Mouse (Mus musculus): ENCODE results near the gene Osbpl10. TPM values are rescaled to one million over a fixed set of nuclear protein-coding genes. Genes with fewer than 3 reads are reported as not detected.

Gene Osbpl10
- polyA plus RNA-seq, 2 experiments = 3.4 to 8.4 TPM

GRCm38 (mm10) chr9:115257733-115258286 lies 279.4 kb downstream of the Osbpl10 start:
- no peak for DNase-seq (ENCODE audit: low spot score)
- Histone ChIP-seq H3K9ac (ENCODE audit: low read depth, low read length, severe bottlenecking) (no peak overlapping the region), H3K4me2 (replicated peaks; ENCODE audit: low read depth, low read length, severe bottlenecking) (no peak overlapping the region), H3K27ac (replicated peaks; ENCODE audit: low read depth, low read length) (no peak overlapping the region), H3K9me3 (ENCODE audit: control insufficient read depth, low read length) (no peaks in the 10 kb centered on the region), H3K27me3 (ENCODE audit: control insufficient read depth, insufficient read depth, low read length) (no peaks in the 10 kb centered on the region), H3K4me3 (replicated peaks; ENCODE audit: low read length) (no peak overlapping the region), H3K4me1 (ENCODE audit: control insufficient read depth, insufficient read depth, low read length) (peaks cover 4% of the 10 kb centered on the region; the same call in 1 of the 2 replicates), H3K36me3 (ENCODE audit: control insufficient read depth, insufficient read depth, low read length) (peaks cover 60% of the 10 kb centered on the region)
- WGBS = 80% methylated on average over 6 of the region's 6 CpGs
- no peak for ATAC-seq (ENCODE audit: low FRiP score, low read depth)
- no peak for TF ChIP-seq POLR2A (IDR thresholded peaks at IDR 0.05; ENCODE audit: borderline replicate concordance, extremely low read depth, insufficient read depth, insufficient read length)

GRCm38 (mm10) chr9:115259866-115260265 lies 281.5 kb downstream of the Osbpl10 start:
- H3K4me2 ChIP-seq (replicated peaks; ENCODE audit: low read depth, low read length, severe bottlenecking) = no peak overlapping the region
- H3K27ac ChIP-seq (replicated peaks; ENCODE audit: low read depth, low read length) = no peak overlapping the region
- H3K9ac ChIP-seq (ENCODE audit: low read depth, low read length, severe bottlenecking) = no peak overlapping the region
- H3K4me3 ChIP-seq (replicated peaks; ENCODE audit: low read length) = no peak overlapping the region
- no peaks in the 10 kb centered on the region for H3K27me3 ChIP-seq (ENCODE audit: control insufficient read depth, insufficient read depth, low read length)
- peaks cover 4% of the 10 kb centered on the region; the same call in 1 of the 2 replicates for H3K4me1 ChIP-seq (ENCODE audit: control insufficient read depth, insufficient read depth, low read length)
- no peaks in the 10 kb centered on the region for H3K9me3 ChIP-seq (ENCODE audit: control insufficient read depth, low read length)
- TF ChIP-seq POLR2A (IDR thresholded peaks at IDR 0.05; ENCODE audit: borderline replicate concordance, extremely low read depth, insufficient read depth, insufficient read length) = no peak
- no peak for DNase-seq (ENCODE audit: low spot score)
- ATAC-seq (ENCODE audit: low FRiP score, low read depth) = no peak
- 86% methylated on average over 4 of the region's 4 CpGs for WGBS
- peaks cover 56% of the 10 kb centered on the region for H3K36me3 ChIP-seq (ENCODE audit: control insufficient read depth, insufficient read depth, low read length)

GRCm38 (mm10) chr9:115260464-115260863 lies 282.1 kb downstream of the Osbpl10 start:
- peaks cover 50% of the 10 kb centered on the region for H3K36me3 ChIP-seq (ENCODE audit: control insufficient read depth, insufficient read depth, low read length)
- no peak for ATAC-seq (ENCODE audit: low FRiP score, low read depth)
- WGBS = 85% methylated on average over 7 of the region's 7 CpGs
- no peak overlapping the region for H3K4me2 ChIP-seq (replicated peaks; ENCODE audit: low read depth, low read length, severe bottlenecking)
- no peak for TF ChIP-seq POLR2A (IDR thresholded peaks at IDR 0.05; ENCODE audit: borderline replicate concordance, extremely low read depth, insufficient read depth, insufficient read length)
- H3K9me3 ChIP-seq (ENCODE audit: control insufficient read depth, low read length) = no peaks in the 10 kb centered on the region
- no peaks in the 10 kb centered on the region for H3K27me3 ChIP-seq (ENCODE audit: control insufficient read depth, insufficient read depth, low read length)
- DNase-seq (ENCODE audit: low spot score) = no peak
- H3K4me3 ChIP-seq (replicated peaks; ENCODE audit: low read length) = no peak overlapping the region
- no peak overlapping the region for H3K27ac ChIP-seq (replicated peaks; ENCODE audit: low read depth, low read length)
- H3K9ac ChIP-seq (ENCODE audit: low read depth, low read length, severe bottlenecking) = no peak overlapping the region
- peaks cover 4% of the 10 kb centered on the region; the same call in 1 of the 2 replicates for H3K4me1 ChIP-seq (ENCODE audit: control insufficient read depth, insufficient read depth, low read length)

DNA sequence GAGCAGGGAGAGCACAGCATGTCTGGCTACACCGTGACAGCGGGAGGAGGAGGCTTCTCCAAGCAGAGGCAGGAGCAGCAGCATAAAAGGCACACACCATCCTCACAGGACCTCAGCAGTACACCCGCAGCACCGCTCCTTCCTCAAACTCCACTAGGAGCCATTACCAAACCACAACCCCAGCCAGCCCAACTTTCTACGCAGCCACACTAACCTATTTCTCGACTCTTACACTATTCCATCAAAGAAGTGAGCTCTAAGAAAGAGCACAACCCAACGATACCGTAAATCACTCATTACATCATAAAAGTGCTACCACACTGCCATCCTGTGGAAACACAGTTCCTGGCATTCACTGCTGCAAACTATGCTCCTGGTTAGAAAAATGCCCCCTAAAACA lies 283.1 kb downstream of the Osbpl10 start:
- no peak overlapping the region for H3K9ac ChIP-seq (ENCODE audit: low read depth, low read length, severe bottlenecking)
- H3K4me3 ChIP-seq (replicated peaks; ENCODE audit: low read length) = no peak overlapping the region
- 45% methylated on average over 8 of the region's 8 CpGs for WGBS
- no peaks in the 10 kb centered on the region for H3K27me3 ChIP-seq (ENCODE audit: control insufficient read depth, insufficient read depth, low read length)
- H3K4me1 ChIP-seq (ENCODE audit: control insufficient read depth, insufficient read depth, low read length) = peaks cover 4% of the 10 kb centered on the region; the same call in 1 of the 2 replicates
- H3K9me3 ChIP-seq (ENCODE audit: control insufficient read depth, low read length) = no peaks in the 10 kb centered on the region
- H3K4me2 ChIP-seq (replicated peaks; ENCODE audit: low read depth, low read length, severe bottlenecking) = no peak overlapping the region
- no peak overlapping the region for H3K27ac ChIP-seq (replicated peaks; ENCODE audit: low read depth, low read length)
- ATAC-seq (ENCODE audit: low FRiP score, low read depth) (no peak), DNase-seq (ENCODE audit: low spot score) (peak; percentile 63)
- TF ChIP-seq POLR2A (IDR thresholded peaks at IDR 0.05; ENCODE audit: borderline replicate concordance, extremely low read depth, insufficient read depth, insufficient read length) = no peak
- peaks cover 52% of the 10 kb centered on the region for H3K36me3 ChIP-seq (ENCODE audit: control insufficient read depth, insufficient read depth, low read length)

- TF ChIP-seq POLR2A (IDR thresholded peaks at IDR 0.05; ENCODE audit: borderline replicate concordance, extremely low read depth, insufficient read depth, insufficient read length) = no peak
- DNase-seq (ENCODE audit: low spot score) (no peak), ATAC-seq (ENCODE audit: low FRiP score, low read depth) (no peak)
- no peaks in the 10 kb centered on the region for H3K9me3 ChIP-seq (ENCODE audit: control insufficient read depth, low read length)
- H3K4me3 ChIP-seq (replicated peaks; ENCODE audit: low read length) = no peak overlapping the region
- H3K4me2 ChIP-seq (replicated peaks; ENCODE audit: low read depth, low read length, severe bottlenecking) = no peak overlapping the region
- no peaks in the 10 kb centered on the region for H3K27me3 ChIP-seq (ENCODE audit: control insufficient read depth, insufficient read depth, low read length)
- H3K4me1 ChIP-seq (ENCODE audit: control insufficient read depth, insufficient read depth, low read length) = peaks cover 4% of the 10 kb centered on the region; the same call in 1 of the 2 replicates
- WGBS = 61% methylated on average over 5 of the region's 5 CpGs
- H3K9ac ChIP-seq (ENCODE audit: low read depth, low read length, severe bottlenecking) = no peak overlapping the region
- H3K27ac ChIP-seq (replicated peaks; ENCODE audit: low read depth, low read length) = no peak overlapping the region
- H3K36me3 ChIP-seq (ENCODE audit: control insufficient read depth, insufficient read depth, low read length) = peaks cover 50% of the 10 kb centered on the region
Observed at GRCm38 (mm10) chr9:115261896-115262295, 283.5 kb downstream of the Osbpl10 start.
